Mouse (Mus musculus): ENCODE results near the gene 4930512M02Rik. TPM values are rescaled to one million over a fixed set of nuclear protein-coding genes. Genes with fewer than 3 reads are reported as not detected.
"Not testable (repeated sequence)": the region's sequence is repeated elsewhere in the genome, so short reads cannot be mapped to it uniquely, and the experiment has no call there.

Gene 4930512M02Rik
- polyA plus RNA-seq (2012; rRNA removed), result not detected in 2 replicates
- not detected in 2 replicates for polyA plus RNA-seq (2014; fragmentation: Nextera tagmentation; extraction: Ambion mirVana)

DNA sequence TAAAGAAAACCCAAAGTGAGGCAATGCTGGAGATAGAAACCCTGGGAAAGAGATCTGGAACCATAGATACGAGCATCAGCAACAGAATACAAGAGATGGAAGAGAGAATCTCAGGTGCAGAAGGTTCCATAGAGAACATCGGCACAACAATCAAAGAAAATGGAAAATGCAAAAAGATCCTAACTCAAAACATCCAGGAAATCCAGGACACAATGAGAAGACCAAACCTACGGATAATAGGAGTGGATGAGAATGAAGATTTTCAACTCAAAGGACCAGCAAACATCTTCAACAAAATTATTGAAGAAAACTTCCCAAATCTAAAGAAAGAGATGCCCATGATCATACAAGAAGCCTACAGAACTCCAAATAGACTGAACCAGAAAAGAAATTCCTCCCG is at the start of gene 4930512M02Rik:
Gene 4930512M02Rik, minus strand, starts transcription at position 101 of the 400 bp plus-strand sequence.
- H3K4me1 ChIP-seq (replicated peaks; ENCODE audit: control insufficient read depth in 2 of 2, insufficient read depth in 2 of 2, low read length in 1 of 2), result not testable (repeated sequence)

DNA sequence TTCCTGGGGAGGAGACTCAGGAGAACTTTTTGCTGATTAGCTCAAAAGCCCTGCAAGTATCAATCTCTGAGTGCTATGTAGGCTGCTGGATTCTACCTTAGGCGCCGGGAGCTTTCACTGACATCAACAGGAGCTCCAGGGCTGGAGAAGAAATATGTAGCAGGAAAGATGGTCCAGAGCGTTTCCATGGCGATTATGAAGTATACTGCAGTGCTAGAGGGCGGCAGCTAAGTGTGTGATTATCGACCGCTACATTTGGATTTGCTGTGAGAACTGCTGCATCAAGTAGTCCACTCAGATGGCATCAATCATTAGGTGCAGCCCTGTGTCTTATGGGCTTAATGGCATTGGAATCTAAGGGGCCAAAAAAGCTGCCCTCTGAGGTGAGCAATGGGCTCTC is 49.5 kb upstream of the 4930512M02Rik start:
- Histone ChIP-seq H3K9me3 (ENCODE audit: control insufficient read depth, low read length) (no peaks in the 10 kb centered on the region), H3K27ac (no peak overlapping the region), H3K4me3 (ENCODE audit: insufficient read depth in 1 of 2, low read depth in 2 of 2, low read length in 2 of 2) (no peak overlapping the region), H3K27me3 (ENCODE audit: control insufficient read depth, insufficient read depth, low read length) (no peaks in the 10 kb centered on the region), H3K4me1 (replicated peaks; ENCODE audit: control insufficient read depth in 2 of 2, insufficient read depth in 2 of 2, low read length in 1 of 2) (peaks cover 4 to 11% of the 10 kb centered on the region in 2 experiments; a peak in 3 of 4 replicates), H3K9ac (replicated peaks) (no peak overlapping the region), H3K36me3 (replicated peaks; ENCODE audit: control insufficient read depth, insufficient read depth, low read depth) (no peaks in the 10 kb centered on the region), H3K4me2 (ENCODE audit: low read depth) (no peak overlapping the region)
- DNase-seq (ENCODE audit: low read depth in 3 of 3, low spot score in 3 of 3) (no peak), ATAC-seq (ENCODE audit: insufficient read depth) (no peak)
- WGBS (ENCODE audit: insufficient replicate concordance), result 80% methylated on average over 7 of the region's 7 CpGs
- TF ChIP-seq CTCF (IDR thresholded peaks at IDR 0.05; ENCODE audit: low read depth), result no peak
- TF ChIP-seq EP300 (IDR thresholded peaks at IDR 0.05; ENCODE audit: low read depth), result no peak

More for the DNA sequence above, at the start of gene 4930512M02Rik:
- H3K4me2 ChIP-seq (ENCODE audit: low read depth); H3K4me3 ChIP-seq (ENCODE audit: insufficient read depth in 1 of 2, low read depth in 2 of 2, low read length in 2 of 2); DNase-seq (ENCODE audit: low read depth in 3 of 3, low spot score in 3 of 3); H3K36me3 ChIP-seq (replicated peaks; ENCODE audit: control insufficient read depth, insufficient read depth, low read depth); H3K27me3 ChIP-seq (ENCODE audit: control insufficient read depth, insufficient read depth, low read length); H3K27ac ChIP-seq; ATAC-seq (ENCODE audit: insufficient read depth); H3K9ac ChIP-seq (replicated peaks); H3K9me3 ChIP-seq (ENCODE audit: control insufficient read depth, low read length): not testable (repeated sequence)
- 64% methylated on average over 2 of the region's 4 CpGs for WGBS (ENCODE audit: insufficient replicate concordance)

- H3K36me3 ChIP-seq (replicated peaks; ENCODE audit: control insufficient read depth, insufficient read depth, low read depth), result no peaks in the 10 kb centered on the region
- no peak overlapping the region for H3K9ac ChIP-seq (replicated peaks)
- H3K4me1 ChIP-seq (replicated peaks; ENCODE audit: control insufficient read depth in 2 of 2, insufficient read depth in 2 of 2, low read length in 1 of 2), result peaks cover 4 to 11% of the 10 kb centered on the region in 2 experiments; a peak in 3 of 4 replicates
- H3K4me2 ChIP-seq (ENCODE audit: low read depth), result no peak overlapping the region
- H3K4me3 ChIP-seq (ENCODE audit: insufficient read depth in 1 of 2, low read depth in 2 of 2, low read length in 2 of 2), result no peak overlapping the region
- 70% methylated on average over 9 of the region's 9 CpGs for WGBS (ENCODE audit: insufficient replicate concordance)
- ATAC-seq (ENCODE audit: insufficient read depth) (no peak), DNase-seq (ENCODE audit: low read depth in 3 of 3, low spot score in 3 of 3) (no peak)
- TF ChIP-seq CTCF (IDR thresholded peaks at IDR 0.05; ENCODE audit: low read depth), result no peak
- TF ChIP-seq EP300 (IDR thresholded peaks at IDR 0.05; ENCODE audit: low read depth), result no peak
- H3K9me3 ChIP-seq (ENCODE audit: control insufficient read depth, low read length), result no peaks in the 10 kb centered on the region
- H3K27me3 ChIP-seq (ENCODE audit: control insufficient read depth, insufficient read depth, low read length), result no peaks in the 10 kb centered on the region
- no peak overlapping the region for H3K27ac ChIP-seq
Measured at GRCm38 (mm10) chr11:11676068-11676741, 48.6 kb upstream of the 4930512M02Rik start.

DNA sequence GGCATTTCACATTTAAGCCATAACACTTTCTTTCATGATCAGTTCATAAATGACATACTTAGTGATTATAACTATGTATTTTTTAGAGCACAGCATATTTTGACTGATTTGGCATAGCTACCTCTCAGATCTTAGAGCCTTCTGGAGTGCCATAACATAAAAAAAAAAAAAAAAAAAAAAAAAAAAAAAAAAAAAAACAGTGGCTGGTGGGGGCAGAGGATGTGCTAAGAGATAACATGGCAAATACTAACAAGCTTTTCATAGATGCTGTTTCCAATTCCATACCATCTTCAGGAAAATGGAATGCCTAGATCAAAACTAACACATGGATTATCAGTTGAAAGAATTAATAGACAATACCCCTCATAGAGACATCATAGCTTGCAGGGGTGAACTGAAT is 47.4 kb upstream of the 4930512M02Rik start:
- TF ChIP-seq CTCF (IDR thresholded peaks at IDR 0.05; ENCODE audit: low read depth) (no peak), EP300 (IDR thresholded peaks at IDR 0.05; ENCODE audit: low read depth) (no peak)
- no peak for DNase-seq (ENCODE audit: low read depth in 3 of 3, low spot score in 3 of 3)

DNA sequence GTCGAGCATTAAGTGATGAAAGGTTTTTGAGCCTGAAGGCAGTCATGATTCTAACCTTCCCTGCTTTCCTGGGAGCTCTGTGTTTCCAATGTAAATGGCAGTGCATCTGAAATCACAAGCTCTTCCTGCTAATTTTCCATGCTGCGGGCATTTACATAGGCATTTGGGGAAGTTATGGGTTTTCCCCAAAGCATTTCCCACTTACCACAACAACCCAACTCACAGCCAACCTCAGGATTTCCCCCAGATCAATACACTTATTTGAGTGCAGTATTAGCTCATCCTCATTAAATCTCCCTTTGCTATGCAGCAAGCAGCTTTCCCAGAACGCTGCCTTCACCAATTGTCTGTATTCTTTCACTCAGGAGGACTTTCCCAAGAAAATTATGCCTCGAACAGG is 45.3 kb upstream of the 4930512M02Rik start:
- DNase-seq (ENCODE audit: low read depth in 3 of 3, low spot score in 3 of 3) (no peak), ATAC-seq (ENCODE audit: insufficient read depth) (no peak)
- no peak overlapping the region for H3K27ac ChIP-seq
- H3K9ac ChIP-seq (replicated peaks), result no peak overlapping the region
- no peaks in the 10 kb centered on the region; a peak in 1 of 4 replicates for H3K4me1 ChIP-seq (replicated peaks; ENCODE audit: control insufficient read depth in 2 of 2, insufficient read depth in 2 of 2, low read length in 1 of 2)
- H3K36me3 ChIP-seq (replicated peaks; ENCODE audit: control insufficient read depth, insufficient read depth, low read depth), result no peaks in the 10 kb centered on the region
- no peak for TF ChIP-seq CTCF (IDR thresholded peaks at IDR 0.05; ENCODE audit: low read depth)
- no peak for TF ChIP-seq EP300 (IDR thresholded peaks at IDR 0.05; ENCODE audit: low read depth)
- H3K27me3 ChIP-seq (ENCODE audit: control insufficient read depth, insufficient read depth, low read length), result no peaks in the 10 kb centered on the region
- no peak overlapping the region for H3K4me2 ChIP-seq (ENCODE audit: low read depth)
- H3K4me3 ChIP-seq (ENCODE audit: insufficient read depth in 1 of 2, low read depth in 2 of 2, low read length in 2 of 2), result no peak overlapping the region
- no peaks in the 10 kb centered on the region for H3K9me3 ChIP-seq (ENCODE audit: control insufficient read depth, low read length)
- WGBS (ENCODE audit: insufficient replicate concordance), result 62% methylated on average over 4 of the region's 4 CpGs

More for the DNA sequence above, 47.4 kb upstream of the 4930512M02Rik start:
- H3K27ac ChIP-seq, result no peak overlapping the region
- no peak overlapping the region for H3K9ac ChIP-seq (replicated peaks)
- peaks cover 4 to 11% of the 10 kb centered on the region in 2 experiments; a peak in 3 of 4 replicates for H3K4me1 ChIP-seq (replicated peaks; ENCODE audit: control insufficient read depth in 2 of 2, insufficient read depth in 2 of 2, low read length in 1 of 2)
- no peak overlapping the region for H3K4me2 ChIP-seq (ENCODE audit: low read depth)
- no peak overlapping the region for H3K4me3 ChIP-seq (ENCODE audit: insufficient read depth in 1 of 2, low read depth in 2 of 2, low read length in 2 of 2)
- no peak for ATAC-seq (ENCODE audit: insufficient read depth)
- no peaks in the 10 kb centered on the region for H3K36me3 ChIP-seq (replicated peaks; ENCODE audit: control insufficient read depth, insufficient read depth, low read depth)
- H3K27me3 ChIP-seq (ENCODE audit: control insufficient read depth, insufficient read depth, low read length), result no peaks in the 10 kb centered on the region
- H3K9me3 ChIP-seq (ENCODE audit: control insufficient read depth, low read length), result no peaks in the 10 kb centered on the region
